Mouse (Mus musculus): ENCODE results near the gene Gm20696. TPM values are rescaled to one million over a fixed set of nuclear protein-coding genes. Genes with fewer than 3 reads are reported as not detected.

The Gm20696 gene
- total and polyA plus RNA-seq, 3 experiments: 0.59 TPM; not detected in 2

- Histone ChIP-seq H3K9ac (ENCODE audit: insufficient read depth, low read depth) (no peak overlapping the region; the same call in 1 of the 2 replicates), H3K4me2 (ENCODE audit: insufficient read depth, low read depth, poor library complexity, severe bottlenecking) (no peak overlapping the region), H3K27me3 (replicated peaks) (no peaks in the 10 kb centered on the region), H3K4me3 (replicated peaks in 1 of 3; ENCODE audit: low read depth in 2 of 3, low read length in 2 of 3, poor library complexity in 1 of 3) (no peak overlapping the region), H3K36me3 (replicated peaks in 1 of 2; ENCODE audit: control insufficient read depth in 1 of 2, insufficient read depth in 1 of 2, low read length in 1 of 2) (no peaks in the 10 kb centered on the region), H3K79me2 (replicated peaks; ENCODE audit: control insufficient read depth, extremely low read depth, insufficient read depth, poor library complexity, severe bottlenecking) (no peaks in the 10 kb centered on the region), H3K9me3 (replicated peaks; ENCODE audit: low read length) (no peaks in the 10 kb centered on the region), H3K27ac (ENCODE audit: insufficient read depth, low read depth) (no peak overlapping the region; the same call in 1 of the 2 replicates), H3K4me1 (ENCODE audit: control insufficient read depth in 1 of 2, insufficient read depth in 2 of 2) (peaks cover 28 to 73% of the 10 kb centered on the region in 2 experiments)
- DNase-seq (ENCODE audit: extremely low read depth): no peak
- dilution Hi-C loops (cut with MboI; ENCODE audit: extremely low pct_ligation_motif_present, extremely low pct_unique_long_range_greater_than_20kb, low sequenced_read_pairs): no loop called here
- in situ Hi-C loops (cut with MboI; ENCODE audit: low pct_ligation_motif_present, low pct_unique_long_range_greater_than_20kb, low sequenced_read_pairs): no loop called here
- no peak for TF ChIP-seq ZC3H11A (IDR thresholded peaks at IDR 0.05; ENCODE audit: low read depth, low read length)
- no peak for TF ChIP-seq HCFC1 (IDR thresholded peaks at IDR 0.05; ENCODE audit: low read depth, low read length)
- no peak for TF ChIP-seq MEF2A (IDR thresholded peaks at IDR 0.05; ENCODE audit: borderline replicate concordance, low read depth, low read length)
- no peak for TF ChIP-seq ZMIZ1 (IDR thresholded peaks at IDR 0.05; ENCODE audit: low read depth, low read length)
- no peak for TF ChIP-seq SMC3 (IDR thresholded peaks at IDR 0.05; ENCODE audit: low read depth, low read length)
- no peak for TF ChIP-seq JUN (IDR thresholded peaks at IDR 0.05; ENCODE audit: insufficient read depth, low read depth, low read length)
- no peak for TF ChIP-seq PAX5 (IDR thresholded peaks at IDR 0.05; ENCODE audit: low read length)
- TF ChIP-seq CHD2 (IDR thresholded peaks at IDR 0.05; ENCODE audit: low read length): no peak
- TF ChIP-seq GABPA (IDR thresholded peaks at IDR 0.05; ENCODE audit: insufficient replicate concordance, low read depth, low read length): no peak
- TF ChIP-seq TCF12 (IDR thresholded peaks at IDR 0.05; ENCODE audit: low read depth, low read length): no peak
- TF ChIP-seq USF1 (IDR thresholded peaks at IDR 0.05; ENCODE audit: low read depth, low read length): no peak
These were observed 302.1 kb downstream of the Gm20696 start for GRCm38 (mm10) chr6:99364545-99364944.

DNA sequence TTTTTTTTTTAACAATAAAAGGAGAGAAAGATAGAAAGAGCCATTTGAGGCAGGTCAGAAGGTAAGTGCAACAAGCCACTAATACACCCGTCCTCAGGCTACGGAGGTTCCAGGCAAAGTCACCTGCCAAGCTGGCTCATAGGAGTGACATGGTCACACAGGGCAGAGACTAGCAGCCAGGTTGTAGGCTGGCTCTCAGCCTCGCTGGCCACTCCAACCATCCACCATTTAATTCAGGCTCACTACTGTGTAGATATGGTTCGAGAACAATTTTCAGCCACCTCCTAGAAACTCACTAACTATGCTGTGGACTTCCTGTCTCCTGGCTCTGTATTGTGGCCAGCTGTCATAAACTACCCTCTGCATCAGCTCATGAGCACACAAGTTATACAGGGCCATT, 306.0 kb downstream of the Gm20696 start:
- in situ Hi-C loops (cut with MboI; ENCODE audit: low pct_ligation_motif_present, low pct_unique_long_range_greater_than_20kb, low sequenced_read_pairs) (no loop called here), dilution Hi-C loops (cut with MboI; ENCODE audit: extremely low pct_ligation_motif_present, extremely low pct_unique_long_range_greater_than_20kb, low sequenced_read_pairs) (no loop called here)
- H3K4me2 ChIP-seq (ENCODE audit: insufficient read depth, low read depth, poor library complexity, severe bottlenecking): no peak overlapping the region
- H3K9me3 ChIP-seq (replicated peaks; ENCODE audit: low read length): no peaks in the 10 kb centered on the region
- no peaks in the 10 kb centered on the region for H3K36me3 ChIP-seq (replicated peaks in 1 of 2; ENCODE audit: control insufficient read depth in 1 of 2, insufficient read depth in 1 of 2, low read length in 1 of 2)
- no peak overlapping the region for H3K27ac ChIP-seq (ENCODE audit: insufficient read depth, low read depth)
- peaks cover 34 to 55% of the 10 kb centered on the region in 2 experiments for H3K4me1 ChIP-seq (ENCODE audit: control insufficient read depth in 1 of 2, insufficient read depth in 2 of 2)
- no peaks in the 10 kb centered on the region for H3K27me3 ChIP-seq (replicated peaks)
- DNase-seq (ENCODE audit: extremely low read depth): no peak
- no peak overlapping the region for H3K4me3 ChIP-seq (replicated peaks in 1 of 3; ENCODE audit: low read depth in 2 of 3, low read length in 2 of 3, poor library complexity in 1 of 3)
- H3K79me2 ChIP-seq (replicated peaks; ENCODE audit: control insufficient read depth, extremely low read depth, insufficient read depth, poor library complexity, severe bottlenecking): no peaks in the 10 kb centered on the region
- no peak overlapping the region for H3K9ac ChIP-seq (ENCODE audit: insufficient read depth, low read depth)
- TF ChIP-seq TBP (conservative IDR thresholded peaks at IDR 0.05; ENCODE audit: low read depth, low read length): no peak
- no peak for TF ChIP-seq ETS1 (conservative IDR thresholded peaks at IDR 0.05; ENCODE audit: low read depth, low read length)
- no peak for TF ChIP-seq MAX (IDR thresholded peaks at IDR 0.05; ENCODE audit: low read length)
- TF ChIP-seq GABPA (IDR thresholded peaks at IDR 0.05; ENCODE audit: insufficient replicate concordance, low read depth, low read length): no peak
- TF ChIP-seq PAX5 (IDR thresholded peaks at IDR 0.05; ENCODE audit: low read length): no peak
- no peak for TF ChIP-seq CTCF (conservative IDR thresholded peaks at IDR 0.05 in 1 of 2, IDR thresholded peaks at IDR 0.05 in 1 of 2; ENCODE audit: low read depth in 2 of 2, low read length in 2 of 2)
